Mouse (Mus musculus) forebrain, embryonic 11.5 days (tissue): ENCODE data around the gene Arhgef1. TPM values are rescaled to one million over a fixed set of nuclear protein-coding genes. Genes with fewer than 3 reads are reported as not detected.
A peak's percentile ranks its signal among the peaks of the same experiment; 100 is the strongest.
"Not testable (repeated sequence)": the region's sequence is repeated elsewhere in the genome, so short reads cannot be mapped to it uniquely, and the experiment has no call there.

Experiments
- ATAC-seq: fragments of 200-750 bp; cut with Nextera tagmentation; replicated peaks from 2 replicates; pipeline ENCODE4 v1.8.0; 2017; ENCODE audit warnings: moderate TSS enrichment; ENCODE audit not compliant: low FRiP score
- DNase-seq: peaks from one replicate; pipeline ENCODE4 v3.0.0-alpha.2; 2017; ENCODE audit warnings: low spot score
- H3K27ac ChIP-seq: fragments of 300-500 bp; sonication (generic); 2 replicates; pipeline ENCODE4 v1.5.1; 2014; ENCODE audit warnings: low read depth, low read length
- H3K27me3 ChIP-seq: fragments of 300-500 bp; sonication (generic); 2 replicates; pipeline ENCODE4 v1.6.1; 2014; ENCODE audit warnings: mild to moderate bottlenecking, low read length, mixed read lengths; ENCODE audit not compliant: control insufficient read depth, insufficient read depth
- H3K36me3 ChIP-seq: fragments of 300-500 bp; sonication (generic); 2 replicates; pipeline ENCODE4 v1.6.1; 2014; ENCODE audit warnings: mild to moderate bottlenecking, low read length, moderate library complexity, mixed read lengths; ENCODE audit not compliant: control insufficient read depth, insufficient read depth
- H3K4me1 ChIP-seq: fragments of 300-500 bp; sonication (generic); replicated peaks from 2 replicates; pipeline ENCODE4 v1.6.1; 2014; ENCODE audit warnings: low read length, mixed read lengths; ENCODE audit not compliant: control insufficient read depth, insufficient read depth
- H3K4me2 ChIP-seq: fragments of 300-500 bp; sonication (generic); 2 replicates; pipeline ENCODE4 v1.6.1; 2014; ENCODE audit warnings: low read depth, mild to moderate bottlenecking, low read length, moderate library complexity, mixed read lengths; ENCODE audit not compliant: severe bottlenecking
- H3K4me3 ChIP-seq: fragments of 300-500 bp; sonication (generic); 2 replicates; pipeline ENCODE4 v1.5.1; 2014; ENCODE audit warnings: low read depth, low read length
- H3K9ac ChIP-seq: fragments of 300-500 bp; sonication (generic); 2 replicates; pipeline ENCODE4 v1.6.1; 2014; ENCODE audit warnings: low read length
- H3K9me3 ChIP-seq: fragments of 300-500 bp; sonication (generic); 2 replicates; pipeline ENCODE4 v1.6.1; 2016; ENCODE audit warnings: low read length, mixed read lengths; ENCODE audit not compliant: control insufficient read depth
- WGBS: fragments of 180-500 bp; shearing (Covaris S2); extraction: QIAGEN DNeasy Blood & Tissue Kit; methylation state at CpG from one replicate; pipeline ENCODE4 v1.1.7; 2014; 5-methylcytosine and 5-hydroxymethylcytosine counted together
- polyA plus RNA-seq: library from polyadenylated mRNA; unstranded; fragments of >200 nt; fragmentation: Nextera tagmentation; extraction: Ambion mirVana; gene quantifications from 2 replicates; pipeline ENCODE4 v1.2.1, GENCODE M21; 2014

The Arhgef1 gene
- polyA plus RNA-seq, 1 experiment from 2014 or later: 69.5 TPM

GRCm38 (mm10) chr7:24895749-24896148 is 7.0 kb upstream of the Arhgef1 start:
- H3K4me3 ChIP-seq, H3K9ac ChIP-seq, DNase-seq, ATAC-seq, H3K36me3 ChIP-seq, H3K27me3 ChIP-seq, H3K9me3 ChIP-seq, H3K4me2 ChIP-seq, H3K4me1 ChIP-seq, H3K27ac ChIP-seq: not testable (repeated sequence)
- WGBS: 98% methylated on average over 2 of the region's 2 CpGs

- Histone ChIP-seq H3K9ac (no peak overlapping the region), H3K9me3 (no peaks in the 10 kb centered on the region), H3K27ac (no peak overlapping the region), H3K36me3 (no peaks in the 10 kb centered on the region; the same call in 1 of the 2 replicates), H3K4me2 (no peak overlapping the region), H3K27me3 (no peaks in the 10 kb centered on the region), H3K4me3 (no peak overlapping the region), H3K4me1 (no peaks in the 10 kb centered on the region)
- DNase-seq (no peak), ATAC-seq (no peak)
- 88% methylated on average over 8 of the region's 8 CpGs for WGBS
Observed at GRCm38 (mm10) chr7:24896269-24896668, 6.4 kb upstream of the Arhgef1 start.

GRCm38 (mm10) chr7:24897224-24897623 is 5.5 kb upstream of the Arhgef1 start, which contains the start of gene Cd79a:
Cd79a (plus strand) TSS chr7:24897381.
- DNase-seq: no peak
- H3K4me2 ChIP-seq: no peak within 1 kb of the TSS
- no peaks in the 10 kb centered on the region; the same call in 1 of the 2 replicates for H3K36me3 ChIP-seq
- no peak within 1 kb of the TSS for H3K27ac ChIP-seq
- H3K4me1 ChIP-seq: no peaks in the 10 kb centered on the region
- H3K27me3 ChIP-seq: no peaks in the 10 kb centered on the region
- no peak within 1 kb of the TSS for H3K9ac ChIP-seq
- no peak within 1 kb of the TSS for H3K4me3 ChIP-seq
- ATAC-seq: no peak
- WGBS: 79% methylated on average over 12 of the region's 12 CpGs
- no peaks in the 10 kb centered on the region for H3K9me3 ChIP-seq

- 78% methylated on average over 5 of the region's 5 CpGs for WGBS
- Histone ChIP-seq H3K4me3 (no peak overlapping the region), H3K36me3 (no peaks in the 10 kb centered on the region; the same call in 1 of the 2 replicates), H3K27me3 (no peaks in the 10 kb centered on the region), H3K27ac (no peak overlapping the region), H3K9me3 (no peaks in the 10 kb centered on the region), H3K4me2 (no peak overlapping the region), H3K4me1 (peaks cover under 1% of the 10 kb centered on the region; the same call in 1 of the 2 replicates), H3K9ac (no peak overlapping the region)
- DNase-seq (no peak), ATAC-seq (no peak)
Observed at GRCm38 (mm10) chr7:24897959-24898358, 4.8 kb upstream of the Arhgef1 start.

GRCm38 (mm10) chr7:24901114-24901513 is 1.6 kb upstream of the Arhgef1 start:
- Histone ChIP-seq H3K4me2 (no peak overlapping the region), H3K27ac (no peak overlapping the region), H3K9me3 (no peaks in the 10 kb centered on the region), H3K4me1 (peaks cover 5% of the 10 kb centered on the region; the same call in 1 of the 2 replicates), H3K36me3 (no peaks in the 10 kb centered on the region), H3K27me3 (no peaks in the 10 kb centered on the region), H3K9ac (no peak overlapping the region), H3K4me3 (no peak overlapping the region)
- DNase-seq: no peak
- no peak for ATAC-seq
- WGBS: 87% methylated on average over 6 of the region's 6 CpGs

- Histone ChIP-seq H3K27ac (no peak overlapping the region), H3K4me1 (peaks cover 5% of the 10 kb centered on the region; the same call in 1 of the 2 replicates), H3K4me3 (no peak overlapping the region), H3K9ac (no peak overlapping the region), H3K27me3 (no peaks in the 10 kb centered on the region), H3K9me3 (no peaks in the 10 kb centered on the region), H3K4me2 (no peak overlapping the region), H3K36me3 (no peaks in the 10 kb centered on the region)
- DNase-seq: no peak
- WGBS: 91% methylated on average over 1 of the region's 1 CpGs
- no peak for ATAC-seq
Observed at GRCm38 (mm10) chr7:24901842-24902241, 870 bp upstream of the Arhgef1 start.

GRCm38 (mm10) chr7:24902264-24902629 is 465 bp upstream of the Arhgef1 start:
- no peak for DNase-seq
- no peaks in the 10 kb centered on the region for H3K27me3 ChIP-seq
- peak overlapping the region; percentile 77 for H3K9ac ChIP-seq
- H3K4me1 ChIP-seq: peaks cover 5% of the 10 kb centered on the region; the same call in 1 of the 2 replicates
- no peak overlapping the region for H3K27ac ChIP-seq
- ATAC-seq: no peak
- H3K36me3 ChIP-seq: no peaks in the 10 kb centered on the region
- 54% methylated on average over 2 of the region's 2 CpGs for WGBS
- H3K9me3 ChIP-seq: no peaks in the 10 kb centered on the region
- peak overlapping the region; percentile 63; the same call in 1 of the 2 replicates for H3K4me3 ChIP-seq
- H3K4me2 ChIP-seq: peak overlapping the region; percentile 72; the same call in 1 of the 2 replicates

- no peak for ATAC-seq
Observed at GRCm38 (mm10) chr7:24903444-24903825, 723 bp downstream of the Arhgef1 start.

GRCm38 (mm10) chr7:24904070-24904483 is 1.4 kb downstream of the Arhgef1 start:
- WGBS: under 1% methylated on average over 30 of the region's 30 CpGs
- Histone ChIP-seq H3K27me3 (no peaks in the 10 kb centered on the region), H3K36me3 (no peaks in the 10 kb centered on the region), H3K9ac (peak overlapping the region; percentile 76), H3K27ac (no peak overlapping the region), H3K4me3 (peak overlapping the region; percentile 63), H3K4me2 (peak overlapping the region; percentile 77), H3K9me3 (no peaks in the 10 kb centered on the region), H3K4me1 (peaks cover 5% of the 10 kb centered on the region; the same call in 1 of the 2 replicates)
- peak; percentile 98 for DNase-seq
- peak; percentile 96 for ATAC-seq

More at GRCm38 (mm10) chr7:24903444-24903825, 723 bp downstream of the Arhgef1 start:
- no peak for DNase-seq
- Histone ChIP-seq H3K9me3 (no peaks in the 10 kb centered on the region), H3K36me3 (no peaks in the 10 kb centered on the region), H3K4me1 (peaks cover 5% of the 10 kb centered on the region; the same call in 1 of the 2 replicates), H3K4me3 (peak overlapping the region; percentile 63), H3K27me3 (no peaks in the 10 kb centered on the region), H3K9ac (no peak overlapping the region; the same call in 1 of the 2 replicates), H3K27ac (no peak overlapping the region; the same call in 1 of the 2 replicates), H3K4me2 (peak overlapping the region; percentile 72)
- WGBS: 46% methylated on average over 10 of the region's 10 CpGs
